Mouse (Mus musculus): ENCODE measurements around the gene Frmd8. TPM values are rescaled to one million over a fixed set of nuclear protein-coding genes. Genes with fewer than 3 reads are reported as not detected.
A peak's percentile ranks its signal among the peaks of the same experiment; 100 is the strongest.

The Frmd8 gene
- polyA plus RNA-seq, 1 experiment from 2014 or later: 37.4 TPM

DNA sequence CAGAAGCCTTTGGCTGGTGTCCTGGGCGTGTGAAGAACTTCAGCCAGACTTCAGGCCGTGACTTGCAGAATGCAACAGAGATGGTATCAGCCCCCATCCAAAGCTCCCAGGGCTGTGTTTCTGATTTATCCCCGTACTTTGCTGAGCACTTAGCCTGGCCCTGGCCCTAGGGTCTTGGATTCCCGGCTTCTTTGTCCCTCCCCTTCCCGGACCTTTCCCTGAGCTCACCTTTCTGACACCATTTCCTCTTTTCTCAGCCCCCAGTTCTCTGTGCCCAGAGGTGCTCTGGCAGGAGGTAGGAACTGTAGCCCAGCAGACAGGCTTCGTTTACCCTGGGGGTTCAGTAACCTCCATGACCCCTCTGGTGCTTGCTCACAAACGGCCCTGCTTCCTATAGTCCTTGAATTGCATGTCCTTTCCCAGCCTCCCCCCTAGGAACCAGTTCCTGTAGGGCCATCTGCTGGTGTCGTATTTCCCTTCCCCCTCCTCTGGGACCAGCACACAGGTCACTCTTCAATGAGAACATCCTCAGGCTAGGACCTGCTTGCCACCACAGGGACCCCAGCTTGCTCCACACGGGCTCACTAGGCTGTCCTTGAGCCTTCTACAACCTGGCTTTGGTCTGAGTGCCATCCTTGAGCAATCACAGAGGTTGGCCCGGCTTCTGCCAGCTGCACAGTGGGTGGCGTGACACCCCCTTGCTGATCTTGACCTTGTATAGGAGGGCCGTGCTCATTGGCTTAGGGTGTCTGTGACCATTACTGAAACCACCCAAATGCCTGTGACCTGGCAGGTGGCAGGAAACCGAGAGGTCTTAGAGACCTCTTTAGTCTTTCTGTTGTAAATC, 26.0 kb downstream of the Frmd8 start:
- Histone ChIP-seq H3K36me3 (peaks cover 20% of the 10 kb centered on the region), H3K9ac (peak overlapping the region; percentile 26; the same call in 1 of the 2 replicates), H3K4me2 (replicated peaks) (peak overlapping the region; percentile 63), H3K4me3 (replicated peaks) (no peak overlapping the region), H3K9me3 (replicated peaks) (no peaks in the 10 kb centered on the region), H3K4me1 (peaks cover 68% of the 10 kb centered on the region), H3K27me3 (no peaks in the 10 kb centered on the region), H3K27ac (replicated peaks) (peak overlapping the region; percentile 99)
- ATAC-seq (ENCODE audit: insufficient number of reproducible peaks, low FRiP score, low TSS enrichment, low read depth): no peak
- 32% methylated on average over 13 of the region's 13 CpGs for WGBS

DNA sequence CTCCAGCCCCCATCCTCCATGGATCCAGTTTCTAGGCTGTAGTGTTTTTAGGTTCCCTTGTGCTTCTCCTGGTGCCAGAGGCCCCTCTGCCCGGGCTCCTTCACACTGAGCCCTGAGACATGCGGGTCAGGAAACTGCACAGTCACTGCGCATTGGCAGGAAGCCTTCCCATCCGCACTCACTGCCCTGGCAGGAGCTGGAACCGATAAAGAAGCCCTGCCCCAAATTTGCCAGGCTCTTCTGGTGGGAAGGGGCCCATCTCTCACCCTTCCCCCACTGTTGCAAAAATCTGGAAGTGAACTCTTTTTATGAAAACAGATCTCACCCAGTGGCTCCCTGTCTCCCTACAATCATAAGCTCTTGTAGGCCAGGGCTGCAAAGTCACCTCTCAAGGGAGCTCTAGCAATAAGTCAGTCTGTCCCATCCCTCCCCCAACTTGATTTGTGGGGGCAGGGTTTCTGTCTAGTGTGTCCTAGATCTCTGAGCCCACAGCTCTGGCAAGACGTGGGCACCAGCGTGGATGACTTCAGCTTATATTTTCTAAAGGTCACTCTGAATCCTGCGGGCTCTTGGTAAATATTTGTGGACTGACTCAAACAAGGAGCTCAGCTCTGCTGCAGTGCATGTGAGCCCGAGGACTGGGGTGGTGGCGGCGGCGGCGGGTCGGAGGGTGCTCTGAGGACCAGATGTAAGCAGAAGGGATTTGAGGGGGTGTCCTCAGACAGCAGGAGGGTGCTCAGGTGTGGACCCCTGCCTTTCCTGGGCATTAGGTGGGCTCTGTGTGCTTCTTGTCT, 26.8 kb downstream of the Frmd8 start:
- ATAC-seq (ENCODE audit: insufficient number of reproducible peaks, low FRiP score, low TSS enrichment, low read depth): no peak
- Histone ChIP-seq H3K36me3 (peaks cover 19% of the 10 kb centered on the region), H3K27me3 (no peaks in the 10 kb centered on the region), H3K4me1 (peaks cover 76% of the 10 kb centered on the region), H3K4me3 (replicated peaks) (no peak overlapping the region), H3K27ac (replicated peaks) (peak overlapping the region; percentile 99), H3K4me2 (replicated peaks) (peak overlapping the region; percentile 63), H3K9ac (no peak overlapping the region), H3K9me3 (replicated peaks) (no peaks in the 10 kb centered on the region)
- 32% methylated on average over 14 of the region's 14 CpGs for WGBS

DNA sequence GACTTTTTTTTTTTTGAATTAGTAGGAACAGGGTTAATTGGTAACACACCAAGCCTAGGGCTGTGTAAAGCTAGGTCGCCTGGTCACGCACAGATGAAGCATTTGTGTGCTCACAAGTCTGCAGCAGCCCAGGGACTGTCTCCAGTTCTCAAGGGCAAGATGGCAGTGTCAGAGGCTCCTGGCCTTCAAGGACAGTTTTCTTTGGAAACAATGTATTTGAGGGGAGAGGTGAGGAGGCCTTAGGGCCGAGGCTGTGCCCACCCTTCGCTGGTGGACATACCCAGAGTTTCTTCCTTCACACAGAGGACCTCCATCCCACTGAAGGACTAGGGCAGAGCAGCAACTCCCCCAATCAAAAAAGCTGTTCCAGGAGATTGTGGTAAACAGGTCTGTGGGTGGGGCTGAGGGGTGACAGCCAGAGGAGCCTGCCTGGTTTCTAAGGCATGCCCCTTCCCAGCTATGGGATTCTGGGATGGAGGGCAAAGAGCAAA, 27.7 kb downstream of the Frmd8 start:
- Histone ChIP-seq H3K4me1 (peaks cover 85% of the 10 kb centered on the region), H3K9ac (no peak overlapping the region), H3K36me3 (peaks cover 10% of the 10 kb centered on the region), H3K4me3 (replicated peaks) (no peak overlapping the region), H3K9me3 (replicated peaks) (no peaks in the 10 kb centered on the region), H3K27me3 (no peaks in the 10 kb centered on the region), H3K27ac (replicated peaks) (peak overlapping the region; percentile 99), H3K4me2 (replicated peaks) (peak overlapping the region; percentile 63)
- no peak for ATAC-seq (ENCODE audit: insufficient number of reproducible peaks, low FRiP score, low TSS enrichment, low read depth)
- 33% methylated on average over 4 of the region's 4 CpGs for WGBS

DNA sequence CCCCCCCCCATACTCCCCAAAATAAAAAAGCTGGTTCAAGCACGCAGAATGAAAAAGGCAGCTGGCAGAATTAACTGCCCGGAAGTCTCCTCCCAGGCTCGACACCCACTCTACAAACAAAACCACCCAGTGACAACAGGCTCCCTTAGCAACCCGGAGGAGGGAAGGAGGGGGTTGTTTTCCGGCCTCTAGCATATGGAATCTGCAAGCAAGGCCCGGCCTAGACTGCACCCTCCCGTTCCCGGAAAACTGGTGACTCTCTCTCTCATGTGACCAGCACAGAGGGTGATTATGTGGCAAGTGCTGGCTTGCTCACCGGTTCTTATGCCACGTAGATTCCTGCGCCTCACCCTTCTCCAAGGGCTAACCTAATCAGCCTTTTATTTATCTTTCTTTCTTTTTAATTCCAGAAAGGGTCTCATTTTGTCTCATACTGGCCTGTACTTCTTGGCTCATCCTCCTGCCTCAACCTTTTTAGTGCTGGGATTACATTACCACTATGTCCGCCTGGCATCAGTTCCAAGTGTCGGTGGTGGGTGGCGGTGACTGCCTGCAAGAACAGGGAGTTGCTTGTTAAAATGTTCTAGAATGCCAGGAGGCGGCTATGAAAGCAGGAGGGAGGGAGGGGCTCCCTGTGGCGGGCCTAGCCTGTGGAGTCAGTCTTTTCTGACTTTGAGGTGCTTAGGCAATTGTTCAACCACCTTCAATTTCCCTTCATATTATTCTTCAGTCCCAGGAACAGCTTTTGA, 28.3 kb downstream of the Frmd8 start:
- Histone ChIP-seq H3K9ac (peak overlapping the region; percentile 18; the same call in 1 of the 2 replicates), H3K4me2 (replicated peaks) (peak overlapping the region; percentile 63), H3K36me3 (0 out of 2 replicates have a peak, but pooled peaks cover 6% of the 10 kb centered on the region), H3K27me3 (no peaks in the 10 kb centered on the region), H3K4me3 (replicated peaks) (peak overlapping the region; percentile 45), H3K4me1 (peaks cover 90% of the 10 kb centered on the region), H3K27ac (replicated peaks) (peak overlapping the region; percentile 99), H3K9me3 (replicated peaks) (no peaks in the 10 kb centered on the region)
- WGBS: 2% methylated on average over 16 of the region's 16 CpGs
- peak; percentile 84 for ATAC-seq (ENCODE audit: insufficient number of reproducible peaks, low FRiP score, low TSS enrichment, low read depth)

DNA sequence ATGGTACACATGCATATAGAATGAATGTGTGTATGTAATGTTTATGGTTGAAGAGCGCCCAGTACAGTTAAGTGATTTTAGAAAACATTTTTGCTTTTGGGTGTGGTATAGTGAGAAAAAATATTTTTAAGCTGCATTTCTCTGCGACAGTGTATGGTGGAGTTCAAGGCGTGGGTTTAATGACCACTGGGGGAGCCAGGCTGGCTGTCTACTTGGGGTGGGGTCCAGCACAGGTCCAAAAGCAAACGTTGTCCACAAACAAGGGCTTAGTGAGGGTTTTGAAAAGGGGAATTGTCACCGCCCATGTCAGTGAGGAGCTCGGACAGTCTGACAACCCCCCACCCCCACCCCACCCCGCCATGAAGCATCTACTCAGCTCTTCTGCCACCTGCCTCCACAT, 28.9 kb downstream of the Frmd8 start:
- peak; percentile 5 for ATAC-seq (ENCODE audit: insufficient number of reproducible peaks, low FRiP score, low TSS enrichment, low read depth)

DNA sequence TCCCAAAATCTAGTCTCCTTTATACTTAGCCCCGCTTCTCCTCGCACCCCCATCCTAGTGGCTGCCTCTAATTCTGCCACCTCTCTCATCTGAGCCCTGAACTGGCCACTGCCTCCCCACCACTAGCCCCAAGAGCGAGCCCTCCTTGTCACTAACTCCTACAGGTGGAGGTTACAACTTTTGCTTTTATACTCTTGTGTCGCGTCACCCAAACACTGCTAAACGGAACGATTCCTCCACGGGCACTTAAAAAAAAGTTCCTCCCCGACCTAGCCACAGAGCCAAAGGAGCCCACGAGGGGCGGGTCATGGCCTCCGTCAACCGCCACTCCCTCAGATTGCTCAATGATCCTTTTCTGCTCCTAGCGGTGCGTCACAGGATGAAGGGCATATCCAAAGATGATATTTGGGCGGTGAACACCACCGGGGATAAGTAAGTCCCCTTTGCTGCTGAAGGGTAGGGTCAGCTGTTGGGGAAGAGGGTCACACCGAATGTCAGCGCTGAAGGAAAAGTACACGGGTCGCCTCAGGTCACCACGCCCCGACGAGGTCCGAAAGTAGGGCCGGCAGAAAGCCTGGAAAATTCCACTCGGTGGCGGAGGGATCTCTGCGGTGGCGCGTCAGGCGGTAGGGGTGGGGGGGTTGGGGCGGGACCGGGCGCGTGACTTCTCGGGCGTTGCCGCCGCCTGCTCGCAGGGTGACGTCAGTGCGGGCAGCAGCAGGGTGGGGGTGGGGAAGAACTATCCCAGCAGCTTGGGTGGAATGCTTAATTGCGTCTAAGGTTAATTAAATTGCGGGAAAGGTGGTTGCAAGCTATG, 29.5 kb downstream of the Frmd8 start:
- Histone ChIP-seq H3K27ac (replicated peaks) (peak overlapping the region; percentile 99), H3K4me1 (peaks cover 92% of the 10 kb centered on the region), H3K9me3 (replicated peaks) (no peaks in the 10 kb centered on the region), H3K4me3 (replicated peaks) (peak overlapping the region; percentile 45), H3K4me2 (replicated peaks) (peak overlapping the region; percentile 63), H3K36me3 (no peaks in the 10 kb centered on the region), H3K9ac (peak overlapping the region; percentile 42; the same call in 1 of the 2 replicates), H3K27me3 (no peaks in the 10 kb centered on the region)
- WGBS: 4% methylated on average over 45 of the region's 45 CpGs
- ATAC-seq (ENCODE audit: insufficient number of reproducible peaks, low FRiP score, low TSS enrichment, low read depth): peak; percentile 66

More for the DNA sequence above, 28.9 kb downstream of the Frmd8 start:
- Histone ChIP-seq H3K4me1 (peaks cover 90% of the 10 kb centered on the region), H3K27ac (replicated peaks) (peak overlapping the region; percentile 99), H3K36me3 (0 out of 2 replicates have a peak, but pooled peaks cover 4% of the 10 kb centered on the region), H3K9me3 (replicated peaks) (no peaks in the 10 kb centered on the region), H3K4me2 (replicated peaks) (peak overlapping the region; percentile 63), H3K9ac (peak overlapping the region; percentile 10; the same call in 1 of the 2 replicates), H3K27me3 (no peaks in the 10 kb centered on the region), H3K4me3 (replicated peaks) (peak overlapping the region; percentile 45)
- WGBS: 1% methylated on average over 7 of the region's 7 CpGs

DNA sequence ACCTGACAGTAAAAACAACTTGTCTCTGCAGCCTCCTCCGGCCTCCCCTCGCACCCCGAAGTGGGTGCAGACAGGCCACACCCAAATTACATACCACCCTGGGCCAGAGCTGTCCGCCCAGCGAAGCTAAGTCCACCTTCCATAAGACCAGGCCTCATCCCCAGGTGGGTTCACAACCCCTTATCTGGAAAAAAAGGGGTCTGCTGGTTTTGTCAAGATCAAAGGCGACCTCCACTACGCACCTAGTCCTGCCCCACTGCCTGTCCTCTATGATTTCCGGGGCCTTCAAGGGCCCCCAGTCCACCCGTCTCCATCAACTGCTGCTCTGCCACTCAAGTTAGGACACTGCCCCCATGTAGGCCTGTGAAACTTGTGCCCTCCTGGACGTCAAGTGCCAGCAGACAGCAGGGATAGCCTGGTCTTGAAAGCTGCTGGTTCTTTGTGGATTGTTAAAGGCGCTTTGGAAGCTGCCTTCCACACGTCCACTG, 30.2 kb downstream of the Frmd8 start:
- no peak for ATAC-seq (ENCODE audit: insufficient number of reproducible peaks, low FRiP score, low TSS enrichment, low read depth)
- Histone ChIP-seq H3K27me3 (no peaks in the 10 kb centered on the region), H3K27ac (replicated peaks) (peak overlapping the region; percentile 99), H3K4me1 (peaks cover 90% of the 10 kb centered on the region), H3K9me3 (replicated peaks) (no peaks in the 10 kb centered on the region), H3K9ac (peak overlapping the region; percentile 42; the same call in 1 of the 2 replicates), H3K4me2 (replicated peaks) (peak overlapping the region; percentile 63), H3K36me3 (no peaks in the 10 kb centered on the region), H3K4me3 (replicated peaks) (peak overlapping the region; percentile 45)
- 69% methylated on average over 12 of the region's 12 CpGs for WGBS

DNA sequence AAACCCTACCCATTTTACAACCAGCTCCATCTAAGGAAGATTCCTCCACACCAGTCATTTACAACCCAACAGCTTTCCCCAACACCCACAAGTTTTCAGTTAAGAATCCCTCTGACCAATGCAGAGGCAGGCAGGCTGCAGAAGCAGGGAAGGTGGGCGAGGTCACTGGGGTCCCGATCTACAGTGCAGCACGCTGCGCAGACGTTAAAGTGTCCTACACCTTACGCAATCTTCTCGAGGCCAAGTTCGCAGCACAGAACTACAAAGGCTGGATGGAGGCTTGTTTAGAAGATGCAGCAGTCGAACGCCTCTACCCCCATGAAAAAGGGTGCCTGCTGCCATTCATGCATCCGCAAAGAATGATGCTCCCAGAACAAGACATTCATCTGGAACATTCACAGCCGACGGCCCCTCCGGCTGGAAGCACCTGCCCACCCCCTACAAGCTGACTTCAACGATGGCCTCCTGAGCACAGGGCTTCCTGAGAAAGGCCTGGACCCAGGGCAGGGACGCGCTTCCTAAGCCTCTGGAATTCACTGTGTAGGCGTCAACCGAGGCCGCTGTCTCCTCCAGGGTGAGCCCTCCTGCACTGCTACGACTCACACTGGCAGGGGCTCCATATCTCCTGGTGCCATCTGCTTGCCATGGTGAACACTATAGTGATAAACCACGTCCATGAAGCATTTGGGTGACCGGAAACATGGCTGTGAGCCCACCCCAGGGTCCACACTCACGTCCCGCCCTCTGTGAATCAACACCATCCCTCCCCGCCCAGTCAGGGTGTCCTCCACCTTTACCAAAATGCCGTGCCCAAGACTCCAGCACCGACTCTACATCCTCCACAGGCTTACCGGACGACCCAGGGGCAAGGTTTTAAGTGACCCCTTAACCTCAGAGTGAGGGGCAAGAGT, 31.0 kb downstream of the Frmd8 start:
- Histone ChIP-seq H3K36me3 (no peaks in the 10 kb centered on the region), H3K4me3 (replicated peaks) (peak overlapping the region; percentile 45), H3K4me2 (replicated peaks) (peak overlapping the region; percentile 63), H3K27ac (replicated peaks) (peak overlapping the region; percentile 99), H3K4me1 (peaks cover 85% of the 10 kb centered on the region), H3K9me3 (replicated peaks) (no peaks in the 10 kb centered on the region), H3K27me3 (no peaks in the 10 kb centered on the region), H3K9ac (peak overlapping the region; percentile 42; the same call in 1 of the 2 replicates)
- ATAC-seq (ENCODE audit: insufficient number of reproducible peaks, low FRiP score, low TSS enrichment, low read depth): no peak
- 73% methylated on average over 30 of the region's 30 CpGs for WGBS
